Mouse (Mus musculus) bone marrow, adult 2 months (tissue): Measurements from ENCODE around the gene Rgs6. TPM values are rescaled to one million over a fixed set of nuclear protein-coding genes. Genes with fewer than 3 reads are reported as not detected.

Experiments used
- H3K27ac ChIP-seq: fragments of 200-500 bp; 2 replicates; pipeline ENCODE4 v1.5.1; 2012; ENCODE audit warnings: low read depth, mild to moderate bottlenecking, control low read depth, inconsistent platforms, low read length; ENCODE audit not compliant: control insufficient read depth, poor library complexity, insufficient read depth
- H3K4me1 ChIP-seq: fragments of 200-500 bp; 2 replicates; pipeline ENCODE4 v1.6.1; 2011; ENCODE audit warnings: low read length; ENCODE audit not compliant: control insufficient read depth, insufficient read depth
- H3K4me3 ChIP-seq: fragments of 200-500 bp; replicated peaks from 2 replicates; pipeline ENCODE3; 2011; ENCODE audit warnings: mild to moderate bottlenecking, low read depth, low read length, control low read depth; ENCODE audit not compliant: control insufficient read depth
- CTCF ChIP-seq: fragments of 200-500 bp; IDR thresholded peaks from 2 replicates; pipeline ENCODE4 v1.5.1; 2011; ENCODE audit warnings: low read length, control low read depth; ENCODE audit not compliant: control insufficient read depth, insufficient read depth
- POLR2A ChIP-seq: fragments of 200-500 bp; IDR thresholded peaks from 2 replicates; pipeline ENCODE4 v1.6.1; 2011; ENCODE audit warnings: low read depth, mild to moderate bottlenecking, control low read depth, low read length, borderline replicate concordance; ENCODE audit not compliant: control insufficient read depth
- WGBS: fragments of 180-500 bp; shearing (Covaris S2); methylation state at CpG from one replicate; pipeline ENCODE4 v1.1.7; 2018; 5-methylcytosine and 5-hydroxymethylcytosine counted together
- polyA plus RNA-seq: library from polyadenylated mRNA; stranded (reverse); fragments of >200 nt; gene quantifications from 2 replicates; pipeline ENCODE4 v1.2.4, GENCODE M21; 2011; ENCODE audit warnings: low replicate concordance; ENCODE audit not compliant: missing spikeins, insufficient read depth, insufficient read length

The Rgs6 gene
- polyA plus RNA-seq, 1 experiment: 1.6 TPM

- no peak overlapping the region for H3K4me3 ChIP-seq
- no peaks in the 10 kb centered on the region for H3K4me1 ChIP-seq
- TF ChIP-seq CTCF (no peak), POLR2A (no peak)
- no peak overlapping the region for H3K27ac ChIP-seq
- 80% methylated on average over 7 of the region's 7 CpGs for WGBS
Observed at GRCm38 (mm10) chr12:82999333-83000032, 411.4 kb downstream of the Rgs6 start.

- no peaks in the 10 kb centered on the region for H3K4me1 ChIP-seq
- no peak overlapping the region for H3K27ac ChIP-seq
- no peak overlapping the region for H3K4me3 ChIP-seq
- WGBS: 87% methylated on average over 11 of the region's 11 CpGs
- TF ChIP-seq POLR2A: no peak
- no peak for TF ChIP-seq CTCF
Observed at GRCm38 (mm10) chr12:83000033-83000570, 412.0 kb downstream of the Rgs6 start.

- no peak for TF ChIP-seq POLR2A
- TF ChIP-seq CTCF: no peak
- WGBS: 87% methylated on average over 4 of the region's 4 CpGs
- no peak overlapping the region for H3K27ac ChIP-seq
- no peak overlapping the region for H3K4me3 ChIP-seq
- H3K4me1 ChIP-seq: no peaks in the 10 kb centered on the region
Observed at GRCm38 (mm10) chr12:83000957-83001356, 412.9 kb downstream of the Rgs6 start.

- WGBS: 7% methylated on average over 9 of the region's 9 CpGs
- H3K27ac ChIP-seq: no peak overlapping the region
- TF ChIP-seq POLR2A (no peak), CTCF (no peak)
- H3K4me1 ChIP-seq: no peaks in the 10 kb centered on the region
- no peak overlapping the region for H3K4me3 ChIP-seq
Observed at GRCm38 (mm10) chr12:83004014-83004682, 416.1 kb downstream of the Rgs6 start.

GRCm38 (mm10) chr12:83011056-83011565 is 423.0 kb downstream of the Rgs6 start:
- Histone ChIP-seq H3K4me3 (no peak overlapping the region), H3K27ac (no peak overlapping the region), H3K4me1 (no peaks in the 10 kb centered on the region)
- 73% methylated on average over 4 of the region's 4 CpGs for WGBS
- TF ChIP-seq POLR2A (no peak), CTCF (no peak)

GRCm38 (mm10) chr12:83013918-83014691 is 426.0 kb downstream of the Rgs6 start:
- TF ChIP-seq CTCF (no peak), POLR2A (no peak)
- Histone ChIP-seq H3K4me3 (no peak overlapping the region), H3K4me1 (no peaks in the 10 kb centered on the region), H3K27ac (no peak overlapping the region)
- 47% methylated on average over 4 of the region's 4 CpGs for WGBS

GRCm38 (mm10) chr12:83014848-83015247 is 426.8 kb downstream of the Rgs6 start:
- WGBS: 27% methylated on average over 2 of the region's 2 CpGs
- Histone ChIP-seq H3K4me3 (no peak overlapping the region), H3K27ac (no peak overlapping the region), H3K4me1 (no peaks in the 10 kb centered on the region)
- TF ChIP-seq CTCF: no peak
- no peak for TF ChIP-seq POLR2A

- no peak for TF ChIP-seq CTCF
- TF ChIP-seq POLR2A: no peak
- H3K4me3 ChIP-seq: no peak overlapping the region
- 29% methylated on average over 5 of the region's 5 CpGs for WGBS
- no peaks in the 10 kb centered on the region for H3K4me1 ChIP-seq
- no peak overlapping the region for H3K27ac ChIP-seq
Observed at GRCm38 (mm10) chr12:83015366-83015765, 427.3 kb downstream of the Rgs6 start.
